Mouse (Mus musculus) small intestine, adult 2 months (tissue): ENCODE measurements around the gene Akap2.

Experiments used
- CTCF ChIP-seq: fragments of 200-500 bp; IDR thresholded peaks from 2 replicates; pipeline ENCODE4 v1.5.1; 2012; ENCODE audit warnings: low read depth, mild to moderate bottlenecking, control low read depth, inconsistent platforms, low read length, moderate library complexity, mixed read lengths; ENCODE audit not compliant: insufficient replicate concordance, insufficient read length; ENCODE audit errors: extremely low read depth
- POLR2A ChIP-seq: fragments of 200-500 bp; IDR thresholded peaks from 2 replicates; pipeline ENCODE4 v1.6.1; 2012; ENCODE audit warnings: low read depth, mild to moderate bottlenecking, control low read depth, inconsistent platforms, low read length, moderate library complexity

DNA sequence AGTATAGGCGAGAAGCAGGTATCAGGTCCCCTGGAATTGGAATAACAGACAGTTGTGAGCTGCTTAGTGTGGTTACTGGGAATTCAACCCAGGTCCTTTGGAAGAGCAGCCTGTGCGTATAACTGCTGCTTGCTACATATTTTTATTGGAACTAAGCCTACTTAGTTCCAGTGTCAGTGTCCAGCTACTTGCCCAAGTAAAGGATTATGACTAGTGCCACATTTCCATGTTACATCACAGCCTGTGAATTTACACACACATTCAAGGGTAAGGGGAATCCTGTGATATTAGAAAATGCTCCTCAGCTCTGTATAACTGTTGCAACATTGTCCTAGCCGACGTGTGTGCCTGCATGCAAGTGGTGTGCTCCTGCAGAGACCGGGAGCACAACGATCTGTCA lies 219.8 kb downstream of the Akap2 start:
- TF ChIP-seq CTCF (no peak), POLR2A (no peak)
